Mouse (Mus musculus): ENCODE results near the gene Dst. TPM values are rescaled to one million over a fixed set of nuclear protein-coding genes. Genes with fewer than 3 reads are reported as not detected.

The Dst gene
- polyA plus RNA-seq, 1 experiment from 2014 or later: 11.3 TPM

DNA sequence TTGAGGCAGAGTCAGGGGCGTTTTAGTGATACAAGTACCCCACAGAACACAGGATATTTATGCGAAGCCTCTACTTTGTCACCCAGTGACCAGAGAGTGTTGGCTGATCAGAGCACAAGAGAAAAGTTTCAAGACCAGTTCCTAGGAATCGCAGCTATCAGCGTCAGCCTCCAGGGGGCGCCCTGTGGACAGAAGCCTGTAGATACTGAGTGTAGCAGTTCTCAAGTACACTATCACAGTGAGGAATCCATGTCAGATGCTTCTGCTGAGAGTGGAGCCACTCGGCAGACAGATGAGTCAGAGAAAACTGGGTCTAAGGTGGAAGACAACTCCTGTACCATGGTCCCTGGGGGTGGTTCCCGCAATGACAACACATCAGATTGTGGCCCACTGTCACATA, 281.9 kb downstream of the Dst start:
- DNase-seq (ENCODE audit: extremely low spot score, low spot score): peak; percentile 36
- H3K9me3 ChIP-seq: no peaks in the 10 kb centered on the region
- no peaks in the 10 kb centered on the region for H3K27me3 ChIP-seq (ENCODE audit: poor library complexity, severe bottlenecking)
- WGBS: 70% methylated on average over 7 of the region's 7 CpGs
- H3K4me1 ChIP-seq: 0 out of 2 replicates have a peak, but pooled peaks cover 5% of the 10 kb centered on the region
- no peak overlapping the region for H3K27ac ChIP-seq
- H3K4me3 ChIP-seq: no peak overlapping the region
- H3K36me3 ChIP-seq (replicated peaks): peaks cover 49% of the 10 kb centered on the region

DNA sequence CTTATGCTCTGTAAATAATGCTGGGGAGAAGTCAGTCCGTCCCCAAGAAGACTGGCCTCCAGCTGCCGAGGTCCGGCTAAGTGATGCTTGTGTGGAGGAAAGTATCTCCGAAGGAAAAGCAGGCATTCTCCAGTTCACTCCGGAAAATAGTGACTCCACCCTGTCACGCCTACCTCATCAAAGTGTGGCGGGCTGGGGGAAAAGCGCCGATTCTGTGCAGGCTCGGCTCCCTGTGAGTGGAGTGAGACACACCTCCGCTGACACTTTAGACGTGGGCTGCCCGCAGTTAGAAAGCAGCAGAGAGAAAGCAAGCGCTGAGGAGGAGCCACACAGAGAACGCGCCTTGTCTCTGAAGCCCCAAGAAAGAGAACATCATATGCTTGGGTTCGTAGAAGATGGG, 284.1 kb downstream of the Dst start:
- WGBS: 97% methylated on average over 17 of the region's 17 CpGs
- no peaks in the 10 kb centered on the region for H3K27me3 ChIP-seq (ENCODE audit: poor library complexity, severe bottlenecking)
- H3K27ac ChIP-seq: no peak overlapping the region
- no peak for DNase-seq (ENCODE audit: extremely low spot score, low spot score)
- H3K9me3 ChIP-seq: no peaks in the 10 kb centered on the region
- no peak overlapping the region for H3K4me3 ChIP-seq
- 0 out of 2 replicates have a peak, but pooled peaks cover 5% of the 10 kb centered on the region for H3K4me1 ChIP-seq
- H3K36me3 ChIP-seq (replicated peaks): peaks cover 58% of the 10 kb centered on the region

DNA sequence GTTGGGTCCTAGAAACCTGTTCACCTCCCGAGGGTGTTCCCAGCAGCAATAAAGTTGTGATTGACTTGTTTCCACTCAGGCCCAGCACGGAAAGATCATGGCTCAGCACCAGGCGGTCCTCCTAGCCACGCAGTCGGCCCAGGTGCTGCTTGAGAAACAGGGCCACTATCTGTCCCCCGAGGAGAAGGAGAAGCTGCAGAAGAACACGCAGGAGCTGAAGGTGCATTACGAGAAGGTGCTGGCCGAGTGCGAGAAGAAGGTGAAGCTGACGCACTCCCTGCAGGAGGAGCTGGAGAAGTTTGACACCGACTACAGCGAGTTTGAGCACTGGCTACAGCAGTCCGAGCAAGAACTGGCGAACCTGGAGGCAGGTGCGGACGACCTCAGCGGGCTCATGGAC, 292.8 kb downstream of the Dst start:
- no peak for DNase-seq (ENCODE audit: extremely low spot score, low spot score)
- Histone ChIP-seq H3K27me3 (ENCODE audit: poor library complexity, severe bottlenecking) (no peaks in the 10 kb centered on the region), H3K4me1 (no peaks in the 10 kb centered on the region), H3K4me3 (no peak overlapping the region), H3K27ac (no peak overlapping the region), H3K36me3 (replicated peaks) (peaks cover 67% of the 10 kb centered on the region), H3K9me3 (no peaks in the 10 kb centered on the region)
- WGBS: 92% methylated on average over 18 of the region's 18 CpGs

DNA sequence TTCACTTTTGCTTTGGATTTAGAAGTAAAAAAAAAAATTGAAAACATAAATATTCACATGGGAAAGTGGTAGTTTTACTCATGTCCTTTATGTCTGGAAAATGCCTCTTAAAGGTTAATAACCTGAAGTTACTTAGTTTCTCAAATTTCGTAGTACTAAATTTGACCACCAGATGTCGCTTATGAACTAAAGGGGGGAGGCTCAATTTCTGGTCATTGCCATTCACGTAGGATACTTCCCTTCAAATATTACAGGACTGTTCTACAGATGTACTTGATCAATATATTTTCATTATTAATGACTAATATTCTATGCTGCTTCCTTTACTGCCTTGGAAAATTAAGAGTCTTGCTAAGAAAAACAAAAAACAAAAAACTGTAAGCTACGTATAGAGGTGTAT, 293.5 kb downstream of the Dst start:
- Histone ChIP-seq H3K4me1 (no peaks in the 10 kb centered on the region), H3K9me3 (no peaks in the 10 kb centered on the region), H3K4me3 (no peak overlapping the region), H3K36me3 (replicated peaks) (peaks cover 69% of the 10 kb centered on the region), H3K27me3 (ENCODE audit: poor library complexity, severe bottlenecking) (no peaks in the 10 kb centered on the region), H3K27ac (no peak overlapping the region)
- 60% methylated on average over 4 of the region's 4 CpGs for WGBS
- DNase-seq (ENCODE audit: extremely low spot score, low spot score): no peak

DNA sequence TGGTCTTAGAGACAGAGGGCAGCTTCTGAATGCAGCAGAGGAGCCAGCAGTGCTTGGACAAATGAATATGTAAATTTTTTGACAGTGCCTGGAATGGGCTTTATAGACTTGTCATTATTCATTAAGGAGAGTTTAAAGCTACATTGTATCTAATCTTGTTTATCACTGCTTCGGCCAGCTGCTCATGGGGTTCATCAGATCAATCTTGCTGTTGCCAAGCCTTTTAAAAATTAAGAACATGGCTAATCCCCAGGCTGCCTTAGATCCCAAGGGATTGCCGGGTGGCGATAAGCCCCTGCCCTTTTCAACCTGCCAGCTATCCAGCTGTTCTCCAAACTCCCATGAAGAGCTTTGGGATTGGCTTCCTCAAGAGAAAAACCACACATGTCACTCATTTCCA, 303.7 kb downstream of the Dst start:
- Histone ChIP-seq H3K36me3 (replicated peaks) (peaks cover 41% of the 10 kb centered on the region), H3K9me3 (no peaks in the 10 kb centered on the region), H3K4me3 (no peak overlapping the region), H3K27ac (no peak overlapping the region), H3K27me3 (ENCODE audit: poor library complexity, severe bottlenecking) (peaks cover 10% of the 10 kb centered on the region; the same call in 1 of the 2 replicates), H3K4me1 (peaks cover 11% of the 10 kb centered on the region)
- 62% methylated on average over 3 of the region's 3 CpGs for WGBS
- no peak for DNase-seq (ENCODE audit: extremely low spot score, low spot score)

DNA sequence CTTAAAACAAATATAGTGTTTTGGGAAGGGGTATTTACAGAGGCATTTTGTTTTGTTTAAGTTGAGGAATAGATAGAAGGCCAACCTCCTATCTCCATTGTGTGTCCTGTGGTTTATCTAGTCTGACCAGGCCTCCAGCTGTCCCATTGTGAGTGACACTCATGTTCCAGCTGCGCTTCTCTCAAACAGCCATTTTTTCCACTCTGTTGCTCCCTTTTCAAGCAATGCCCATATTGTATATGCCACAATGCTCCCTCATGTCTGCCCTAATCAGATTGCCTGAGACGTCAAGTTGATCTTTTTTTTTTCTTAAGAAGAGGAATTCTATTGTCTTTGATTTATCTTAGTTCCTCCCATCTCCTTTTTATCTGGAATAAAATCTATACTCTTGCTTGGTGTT, 308.4 kb downstream of the Dst start:
- DNase-seq (ENCODE audit: extremely low spot score, low spot score): no peak
- Histone ChIP-seq H3K4me1 (peaks cover 14% of the 10 kb centered on the region), H3K27me3 (ENCODE audit: poor library complexity, severe bottlenecking) (peaks cover 10% of the 10 kb centered on the region; the same call in 1 of the 2 replicates), H3K9me3 (no peaks in the 10 kb centered on the region), H3K36me3 (replicated peaks) (peaks cover 34% of the 10 kb centered on the region), H3K4me3 (no peak overlapping the region), H3K27ac (no peak overlapping the region)
- WGBS: 32% methylated on average over 2 of the region's 2 CpGs

DNA sequence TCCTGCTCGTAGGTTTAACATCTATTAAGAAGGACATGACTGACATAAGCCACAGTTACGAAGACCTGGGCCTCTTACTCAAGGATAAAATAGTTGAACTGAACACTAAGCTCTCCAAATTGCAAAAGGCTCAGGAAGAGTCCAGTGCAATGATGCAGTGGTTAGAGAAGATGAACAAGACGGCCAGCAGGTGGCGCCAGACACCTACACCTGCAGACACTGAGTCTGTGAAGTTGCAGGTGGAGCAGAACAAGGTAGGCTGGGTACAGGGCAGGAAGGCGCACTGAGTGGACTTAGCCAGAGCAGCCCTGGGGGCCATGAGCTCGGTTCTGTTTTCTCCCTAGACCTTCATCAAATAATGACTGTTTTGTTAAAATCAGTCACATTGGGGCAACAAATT, 310.3 kb downstream of the Dst start:
- Histone ChIP-seq H3K27me3 (ENCODE audit: poor library complexity, severe bottlenecking) (peaks cover 10% of the 10 kb centered on the region; the same call in 1 of the 2 replicates), H3K9me3 (no peaks in the 10 kb centered on the region), H3K36me3 (replicated peaks) (peaks cover 17% of the 10 kb centered on the region), H3K27ac (no peak overlapping the region), H3K4me1 (peaks cover 14% of the 10 kb centered on the region), H3K4me3 (no peak overlapping the region)
- DNase-seq (ENCODE audit: extremely low spot score, low spot score): peak; percentile 72
- 43% methylated on average over 6 of the region's 6 CpGs for WGBS

DNA sequence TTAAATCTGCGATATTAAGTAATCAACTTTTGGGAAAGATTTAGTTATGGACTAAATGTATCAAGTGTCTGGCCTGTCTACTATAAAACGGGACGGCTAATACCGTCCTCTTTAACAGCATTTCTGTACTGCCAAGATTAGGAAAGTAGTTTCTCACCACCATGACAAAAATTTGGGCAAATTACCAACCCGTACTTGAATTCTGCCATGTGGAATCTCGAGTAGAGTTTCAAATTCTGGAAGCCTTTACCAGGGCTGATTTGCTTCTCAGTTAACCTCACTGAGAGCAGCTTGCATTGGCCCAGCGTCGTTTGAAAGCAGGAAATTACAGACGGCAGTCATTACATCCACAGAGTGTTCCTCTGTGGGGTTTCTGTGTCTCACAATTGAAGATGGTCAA, 310.8 kb downstream of the Dst start:
- Histone ChIP-seq H3K4me1 (peaks cover 14% of the 10 kb centered on the region), H3K27me3 (ENCODE audit: poor library complexity, severe bottlenecking) (peaks cover 8% of the 10 kb centered on the region; the same call in 1 of the 2 replicates), H3K27ac (no peak overlapping the region), H3K4me3 (no peak overlapping the region), H3K9me3 (no peaks in the 10 kb centered on the region), H3K36me3 (replicated peaks) (peaks cover 15% of the 10 kb centered on the region)
- no peak for DNase-seq (ENCODE audit: extremely low spot score, low spot score)
- WGBS: 91% methylated on average over 9 of the region's 9 CpGs

DNA sequence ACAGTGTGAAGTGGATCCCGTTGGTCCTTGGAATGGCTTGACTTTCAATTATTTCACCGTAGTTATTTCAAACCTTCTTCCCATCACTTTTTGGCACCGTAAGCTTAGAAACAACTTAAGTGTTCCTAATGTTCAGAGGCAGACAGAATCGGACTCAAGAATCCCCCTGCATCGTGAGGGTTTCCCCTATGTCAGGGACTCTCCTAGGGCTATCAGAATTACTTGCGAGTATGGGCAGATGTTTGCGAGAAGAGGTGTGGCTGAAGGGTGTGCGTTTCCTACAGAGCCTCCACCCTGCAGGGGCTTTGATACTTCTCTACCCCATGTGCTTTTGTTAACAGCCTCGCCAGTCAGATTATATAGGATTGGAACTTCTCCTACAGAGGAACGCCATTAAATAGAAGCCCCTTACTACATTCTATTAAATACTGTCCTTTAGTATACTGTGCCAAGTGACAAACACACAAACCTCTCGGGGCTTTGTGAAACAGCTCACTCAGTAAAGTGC, 312.1 kb downstream of the Dst start:
- Histone ChIP-seq H3K4me3 (no peak overlapping the region), H3K9me3 (no peaks in the 10 kb centered on the region), H3K4me1 (peaks cover 14% of the 10 kb centered on the region), H3K27me3 (ENCODE audit: poor library complexity, severe bottlenecking) (no peaks in the 10 kb centered on the region), H3K27ac (no peak overlapping the region), H3K36me3 (replicated peaks) (peaks cover 15% of the 10 kb centered on the region)
- 91% methylated on average over 11 of the region's 11 CpGs for WGBS
- no peak for DNase-seq (ENCODE audit: extremely low spot score, low spot score)

DNA sequence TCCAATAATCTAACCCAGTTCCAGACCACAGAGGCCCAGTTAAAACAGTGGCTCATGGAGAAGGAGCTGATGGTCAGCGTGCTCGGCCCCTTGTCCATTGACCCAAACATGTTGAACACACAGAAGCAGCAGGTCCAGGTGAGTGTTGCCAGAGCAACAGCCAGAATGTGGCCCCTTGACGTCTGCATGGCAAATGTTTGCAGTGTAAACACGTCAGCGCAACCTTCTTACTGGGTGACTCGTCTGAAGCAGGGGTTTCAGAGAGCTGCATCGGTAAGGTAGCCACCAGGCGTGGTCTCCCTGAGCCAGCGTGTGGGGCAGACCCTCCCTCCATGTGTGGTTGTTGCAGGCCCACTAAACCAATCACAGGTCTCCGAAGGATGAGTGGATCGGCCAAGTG, 315.8 kb downstream of the Dst start:
- peaks cover 40% of the 10 kb centered on the region for H3K36me3 ChIP-seq (replicated peaks)
- no peaks in the 10 kb centered on the region for H3K27me3 ChIP-seq (ENCODE audit: poor library complexity, severe bottlenecking)
- H3K9me3 ChIP-seq: no peaks in the 10 kb centered on the region
- H3K27ac ChIP-seq: no peak overlapping the region
- no peak overlapping the region for H3K4me3 ChIP-seq
- DNase-seq (ENCODE audit: extremely low spot score, low spot score): no peak
- no peaks in the 10 kb centered on the region for H3K4me1 ChIP-seq
- 93% methylated on average over 11 of the region's 11 CpGs for WGBS

DNA sequence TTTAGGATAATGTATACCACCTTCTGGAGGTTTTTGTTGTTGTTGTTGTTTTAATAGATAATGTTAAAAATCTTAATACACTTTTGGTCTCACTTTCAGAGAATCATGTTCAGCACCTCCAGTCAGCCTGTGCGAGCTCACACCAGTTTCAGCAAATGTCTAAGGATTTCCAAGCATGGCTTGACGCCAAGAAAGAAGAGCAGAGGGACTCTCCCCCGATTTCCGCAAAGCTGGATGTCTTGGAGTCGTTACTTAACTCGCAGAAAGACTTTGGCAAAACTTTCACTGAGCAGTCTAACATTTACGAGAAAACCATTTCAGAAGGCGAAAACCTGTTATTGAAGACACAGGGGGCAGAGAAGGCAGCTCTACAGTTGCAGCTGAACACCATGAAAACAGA, 319.7 kb downstream of the Dst start:
- Histone ChIP-seq H3K36me3 (replicated peaks) (peaks cover 46% of the 10 kb centered on the region), H3K4me1 (no peaks in the 10 kb centered on the region), H3K4me3 (no peak overlapping the region), H3K27ac (no peak overlapping the region), H3K27me3 (ENCODE audit: poor library complexity, severe bottlenecking) (no peaks in the 10 kb centered on the region), H3K9me3 (no peaks in the 10 kb centered on the region)
- DNase-seq (ENCODE audit: extremely low spot score, low spot score): no peak
- WGBS: 94% methylated on average over 8 of the region's 8 CpGs

DNA sequence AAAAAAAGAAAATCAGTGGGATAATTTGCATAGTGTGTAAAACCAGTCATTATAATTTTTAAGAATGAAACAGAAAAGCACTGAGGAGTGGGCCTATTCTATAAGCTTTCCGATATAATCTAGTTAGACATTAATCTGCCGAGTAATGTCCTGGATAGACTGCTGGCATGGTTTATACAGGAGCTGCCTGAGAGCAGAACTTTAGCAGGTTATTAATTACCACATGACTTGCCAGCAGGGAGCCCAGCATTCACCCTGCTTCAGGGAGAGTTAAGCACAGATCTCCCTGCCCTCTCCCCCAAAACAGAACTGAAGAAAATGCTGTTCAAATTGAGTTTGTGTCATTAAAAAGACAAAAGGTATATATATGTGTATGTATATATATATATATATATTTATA, 323.0 kb downstream of the Dst start:
- no peaks in the 10 kb centered on the region for H3K9me3 ChIP-seq
- peaks cover 18% of the 10 kb centered on the region for H3K4me1 ChIP-seq
- peaks cover 3% of the 10 kb centered on the region; the same call in 1 of the 2 replicates for H3K27me3 ChIP-seq (ENCODE audit: poor library complexity, severe bottlenecking)
- peaks cover 26% of the 10 kb centered on the region for H3K36me3 ChIP-seq (replicated peaks)
- WGBS: 89% methylated on average over 2 of the region's 2 CpGs
- no peak for DNase-seq (ENCODE audit: extremely low spot score, low spot score)
- H3K27ac ChIP-seq: no peak overlapping the region
- H3K4me3 ChIP-seq: no peak overlapping the region

DNA sequence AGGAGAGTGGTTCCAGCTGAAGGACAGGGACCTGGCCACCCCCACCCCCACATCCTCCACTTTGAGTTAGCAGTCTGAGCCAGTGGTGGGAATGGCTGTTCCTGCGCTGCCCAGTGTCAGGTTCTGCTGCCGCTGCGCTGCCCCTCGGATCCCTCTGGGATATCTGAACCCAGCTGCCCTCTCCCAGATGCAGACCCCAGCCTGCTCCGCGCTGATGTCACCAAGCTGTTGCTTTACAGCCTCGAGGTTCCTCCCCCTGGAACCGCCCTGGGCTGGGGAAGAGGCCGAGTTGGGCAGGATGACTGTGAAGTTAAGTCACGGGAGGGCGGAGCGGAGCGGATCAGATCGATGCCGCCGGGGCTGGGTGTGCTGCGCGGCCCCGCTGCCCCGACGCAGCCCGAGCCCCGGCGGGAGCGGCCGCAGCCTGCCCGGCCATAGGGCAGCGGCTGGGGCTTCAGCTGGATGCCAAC, 328.3 kb downstream of the Dst start:
- peak overlapping the region; percentile 55 for H3K4me3 ChIP-seq
- H3K27me3 ChIP-seq (ENCODE audit: poor library complexity, severe bottlenecking): peaks cover 18% of the 10 kb centered on the region
- WGBS: under 1% methylated on average over 28 of the region's 28 CpGs
- H3K9me3 ChIP-seq: no peaks in the 10 kb centered on the region
- peak overlapping the region; percentile 69 for H3K27ac ChIP-seq
- H3K4me1 ChIP-seq: peaks cover 50% of the 10 kb centered on the region
- peak; percentile 73 for DNase-seq (ENCODE audit: extremely low spot score, low spot score)
- H3K36me3 ChIP-seq (replicated peaks): no peaks in the 10 kb centered on the region

DNA sequence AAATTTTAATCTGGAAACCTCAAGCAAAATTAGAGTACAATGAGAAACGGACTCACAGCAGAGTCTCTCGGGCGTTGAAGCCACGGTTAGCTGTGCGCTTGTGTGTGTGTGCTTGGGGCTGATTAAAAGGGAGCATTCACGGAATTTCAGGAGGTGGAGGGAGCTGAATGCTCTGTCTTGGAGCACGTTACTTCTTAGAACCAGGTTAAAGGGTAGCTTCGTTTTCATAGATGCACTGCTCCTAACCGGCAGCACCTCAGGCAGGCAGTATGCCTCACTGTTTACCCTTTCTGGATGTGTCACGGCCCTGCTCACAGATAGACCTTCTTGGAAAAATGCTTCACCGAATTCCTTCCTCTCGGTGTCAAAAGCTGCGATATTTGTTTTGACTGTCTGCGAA, 329.2 kb downstream of the Dst start:
- Histone ChIP-seq H3K4me3 (peak overlapping the region; percentile 55), H3K9me3 (no peaks in the 10 kb centered on the region), H3K27ac (0 out of 2 replicates have a peak overlapping the region, but pooled peaks have one; percentile 8), H3K27me3 (ENCODE audit: poor library complexity, severe bottlenecking) (peaks cover 18% of the 10 kb centered on the region), H3K36me3 (replicated peaks) (no peaks in the 10 kb centered on the region), H3K4me1 (peaks cover 50% of the 10 kb centered on the region)
- 36% methylated on average over 14 of the region's 14 CpGs for WGBS
- DNase-seq (ENCODE audit: extremely low spot score, low spot score): no peak
